Mouse (Mus musculus) neural tube, embryonic 14.5 days (tissue): Measurements from ENCODE around the gene Rprd1b. TPM values are rescaled to one million over a fixed set of nuclear protein-coding genes. Genes with fewer than 3 reads are reported as not detected.
A peak's percentile ranks its signal among the peaks of the same experiment; 100 is the strongest.

Source experiments
- ATAC-seq: fragments of 200-750 bp; cut with Nextera tagmentation; 2 replicates; pipeline ENCODE4 v1.8.0; 2017; ENCODE audit warnings: low read depth, mild to moderate bottlenecking, moderate TSS enrichment, moderate library complexity
- H3K27ac ChIP-seq: fragments of 300-500 bp; sonication (generic); 2 replicates; pipeline ENCODE4 v1.5.1; 2014; ENCODE audit warnings: low read depth, mild to moderate bottlenecking, control low read depth, low read length, moderate library complexity, mixed read lengths
- H3K27me3 ChIP-seq: fragments of 300-500 bp; sonication (generic); 2 replicates; pipeline ENCODE4 v1.6.1; 2014; ENCODE audit warnings: low read length; ENCODE audit not compliant: control insufficient read depth, insufficient read depth
- H3K36me3 ChIP-seq: fragments of 300-500 bp; sonication (generic); 2 replicates; pipeline ENCODE4 v1.6.1; 2014; ENCODE audit warnings: low read length, mixed read lengths; ENCODE audit not compliant: control insufficient read depth, insufficient read depth
- H3K4me1 ChIP-seq: fragments of 300-500 bp; sonication (generic); 2 replicates; pipeline ENCODE4 v1.6.1; 2014; ENCODE audit warnings: low read length; ENCODE audit not compliant: control insufficient read depth, insufficient read depth
- H3K4me2 ChIP-seq: fragments of 300-500 bp; sonication (generic); 2 replicates; pipeline ENCODE4 v1.6.1; 2014; ENCODE audit warnings: mild to moderate bottlenecking, low read depth, low read length, control low read depth
- H3K4me3 ChIP-seq: fragments of 300-500 bp; sonication (generic); 2 replicates; pipeline ENCODE4 v1.5.1; 2014; ENCODE audit warnings: low read depth, low read length, control low read depth, mixed read lengths
- H3K9ac ChIP-seq: fragments of 300-500 bp; sonication (generic); replicated peaks from 2 replicates; pipeline ENCODE4 v1.6.1; 2014; ENCODE audit warnings: low read depth, mild to moderate bottlenecking, control low read depth, low read length, mixed read lengths
- H3K9me3 ChIP-seq: fragments of 300-500 bp; sonication (generic); 2 replicates; pipeline ENCODE4 v1.6.1; 2016; ENCODE audit warnings: low read length; ENCODE audit not compliant: control insufficient read depth
- WGBS: fragments of 180-500 bp; shearing (Covaris S2); extraction: QIAGEN DNeasy Blood & Tissue Kit; methylation state at CpG from one replicate; pipeline ENCODE4 v1.1.7; 2014; 5-methylcytosine and 5-hydroxymethylcytosine counted together
- polyA plus RNA-seq: library from polyadenylated mRNA; unstranded; fragments of >200 nt; fragmentation: Nextera tagmentation; extraction: Ambion mirVana; gene quantifications from 2 replicates; pipeline ENCODE4 v1.2.1, GENCODE M21; 2014

Rprd1b gene
- polyA plus RNA-seq, 1 experiment from 2014 or later: 38.6 TPM

DNA sequence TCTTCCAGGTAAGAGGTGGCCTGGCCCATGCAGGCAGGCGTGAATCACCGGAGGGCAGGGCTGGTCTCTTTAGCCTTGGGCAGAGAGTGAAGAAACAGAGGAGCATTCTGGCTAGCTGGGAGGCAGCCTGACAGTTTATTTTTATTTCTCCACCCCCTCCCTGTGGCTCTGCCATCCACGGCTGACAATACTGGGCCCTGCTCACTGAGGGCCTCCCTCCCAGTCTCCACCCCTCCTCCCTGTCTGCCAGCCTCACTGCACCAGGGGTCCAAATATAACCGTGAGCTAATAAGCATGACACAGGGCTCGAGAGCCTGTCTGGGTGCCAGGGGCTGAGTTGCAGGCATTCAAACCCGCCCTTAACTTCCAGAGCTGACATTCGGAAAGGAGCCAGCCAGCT is 111.3 kb downstream of the Rprd1b start:
- Histone ChIP-seq H3K27ac (peak overlapping the region; percentile 6; the same call in 1 of the 2 replicates), H3K9ac (no peak overlapping the region), H3K36me3 (no peaks in the 10 kb centered on the region), H3K4me2 (no peak overlapping the region), H3K9me3 (no peaks in the 10 kb centered on the region), H3K4me3 (no peak overlapping the region), H3K4me1 (peaks cover 6% of the 10 kb centered on the region; the same call in 1 of the 2 replicates), H3K27me3 (no peaks in the 10 kb centered on the region)
- ATAC-seq: peak; percentile 69; the same call in 1 of the 2 replicates
- WGBS: 33% methylated on average over 7 of the region's 7 CpGs

DNA sequence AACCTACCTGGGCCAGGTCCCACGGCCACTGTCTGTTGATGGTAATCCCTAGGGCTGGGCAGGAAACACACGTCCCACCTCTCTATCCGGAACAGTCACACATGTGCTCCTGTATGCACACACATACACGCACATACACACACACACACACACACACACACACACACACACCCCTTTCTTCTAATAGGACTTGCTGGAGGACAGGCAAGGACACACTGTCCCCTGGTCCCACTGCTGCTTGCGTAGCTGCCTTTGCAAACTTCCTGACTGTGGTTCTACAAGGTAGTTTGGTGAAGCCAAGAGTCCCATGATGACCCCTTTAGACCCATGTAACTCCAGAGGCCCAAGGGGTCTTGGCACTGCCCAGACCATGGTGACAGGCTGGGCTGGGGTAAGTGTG is 112.4 kb downstream of the Rprd1b start:
- WGBS: 91% methylated on average over 5 of the region's 5 CpGs
- ATAC-seq: no peak

DNA sequence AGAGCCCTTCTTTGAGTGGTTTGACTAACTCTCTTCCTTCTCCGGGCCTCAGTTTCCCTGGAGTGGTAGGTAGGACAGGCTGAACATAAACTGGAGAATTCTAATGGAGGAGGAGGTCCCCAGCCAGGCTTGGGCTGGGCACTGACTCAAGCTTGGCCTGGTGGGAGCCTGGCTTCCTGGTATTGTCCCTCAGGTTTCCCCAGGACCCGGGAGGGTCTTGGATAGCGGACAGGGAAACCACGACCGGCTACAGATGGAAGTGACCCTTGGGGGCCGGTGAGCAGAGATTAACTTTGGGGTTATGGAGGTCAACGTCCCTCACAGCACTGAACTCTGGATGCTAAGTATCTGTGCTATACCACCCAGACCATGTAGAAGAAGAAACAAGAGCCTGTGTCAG is 113.0 kb downstream of the Rprd1b start:
- no peak for ATAC-seq
- H3K36me3 ChIP-seq: no peaks in the 10 kb centered on the region
- H3K27ac ChIP-seq: no peak overlapping the region
- no peak overlapping the region for H3K9ac ChIP-seq
- H3K27me3 ChIP-seq: no peaks in the 10 kb centered on the region
- H3K4me3 ChIP-seq: no peak overlapping the region
- H3K4me1 ChIP-seq: peaks cover 10% of the 10 kb centered on the region; the same call in 1 of the 2 replicates
- 90% methylated on average over 7 of the region's 7 CpGs for WGBS
- H3K4me2 ChIP-seq: no peak overlapping the region
- no peaks in the 10 kb centered on the region for H3K9me3 ChIP-seq

More for the DNA sequence above, 112.4 kb downstream of the Rprd1b start:
- Histone ChIP-seq H3K36me3 (no peaks in the 10 kb centered on the region), H3K9me3 (no peaks in the 10 kb centered on the region), H3K4me2 (no peak overlapping the region), H3K9ac (no peak overlapping the region), H3K27me3 (no peaks in the 10 kb centered on the region), H3K4me1 (peaks cover 6% of the 10 kb centered on the region; the same call in 1 of the 2 replicates), H3K4me3 (no peak overlapping the region), H3K27ac (no peak overlapping the region)

DNA sequence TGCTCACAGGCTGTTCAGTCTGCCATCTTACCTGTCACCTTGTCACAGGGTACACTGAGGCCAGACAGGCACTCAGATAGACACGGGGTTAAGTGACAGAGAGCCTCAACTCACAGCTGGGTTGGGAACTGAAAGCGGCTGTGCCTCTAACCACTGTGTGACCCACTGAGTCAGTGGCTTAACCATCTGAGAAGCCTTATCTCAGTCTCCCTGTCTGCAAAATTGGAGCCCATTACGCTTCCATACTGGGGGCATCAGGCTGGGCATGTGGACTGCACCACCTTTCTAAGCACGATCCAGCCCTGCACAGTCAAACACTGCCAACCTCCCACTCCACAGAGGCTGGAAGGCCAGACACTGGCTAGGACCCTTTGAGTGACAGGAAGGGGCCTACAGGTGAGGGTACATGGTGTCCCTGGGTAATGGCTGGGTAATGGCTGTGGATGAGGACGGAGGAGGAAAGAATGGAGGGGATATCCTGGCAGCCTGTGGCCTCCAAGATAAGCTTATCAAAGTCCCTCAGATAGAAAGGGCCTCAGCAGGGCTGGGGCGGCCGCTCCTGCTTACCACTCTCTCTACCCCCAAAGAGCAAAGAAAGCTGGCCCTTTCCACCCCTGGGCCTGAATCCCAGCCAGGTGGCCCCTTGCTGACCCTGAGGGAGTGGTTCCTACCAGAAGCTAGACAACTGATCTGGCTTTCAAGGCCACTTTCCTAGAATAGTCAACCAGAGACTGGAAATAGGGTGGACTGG is 113.6 kb downstream of the Rprd1b start:
- no peak for ATAC-seq
- Histone ChIP-seq H3K27me3 (no peaks in the 10 kb centered on the region), H3K27ac (no peak overlapping the region), H3K4me3 (no peak overlapping the region), H3K9me3 (no peaks in the 10 kb centered on the region), H3K4me2 (no peak overlapping the region), H3K9ac (no peak overlapping the region), H3K4me1 (peaks cover 10% of the 10 kb centered on the region; the same call in 1 of the 2 replicates), H3K36me3 (no peaks in the 10 kb centered on the region)
- 85% methylated on average over 7 of the region's 7 CpGs for WGBS

DNA sequence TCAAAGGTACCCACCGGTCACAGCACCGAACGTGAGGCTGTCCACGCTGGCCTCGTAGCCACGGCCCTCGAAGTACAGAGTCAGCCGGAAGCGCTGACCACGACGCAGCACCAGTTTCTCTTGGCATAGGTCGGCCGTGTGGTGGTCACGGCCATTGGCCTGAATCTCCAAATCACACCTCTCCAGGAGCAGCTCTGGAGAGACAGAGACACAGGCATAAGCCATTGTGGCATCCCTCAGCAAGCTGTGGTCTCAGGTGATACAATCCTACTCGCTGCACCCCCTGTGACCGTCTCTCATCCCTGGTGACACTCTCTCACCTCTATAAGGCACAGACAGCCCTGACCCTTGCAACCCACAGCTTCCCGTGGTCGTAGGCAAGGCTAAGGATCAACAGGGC is 114.7 kb downstream of the Rprd1b start:
- no peak for ATAC-seq
- 82% methylated on average over 18 of the region's 18 CpGs for WGBS
- Histone ChIP-seq H3K9ac (no peak overlapping the region), H3K4me1 (peaks cover 10% of the 10 kb centered on the region; the same call in 1 of the 2 replicates), H3K4me3 (no peak overlapping the region), H3K4me2 (no peak overlapping the region), H3K27ac (no peak overlapping the region), H3K27me3 (no peaks in the 10 kb centered on the region), H3K36me3 (no peaks in the 10 kb centered on the region), H3K9me3 (no peaks in the 10 kb centered on the region)

DNA sequence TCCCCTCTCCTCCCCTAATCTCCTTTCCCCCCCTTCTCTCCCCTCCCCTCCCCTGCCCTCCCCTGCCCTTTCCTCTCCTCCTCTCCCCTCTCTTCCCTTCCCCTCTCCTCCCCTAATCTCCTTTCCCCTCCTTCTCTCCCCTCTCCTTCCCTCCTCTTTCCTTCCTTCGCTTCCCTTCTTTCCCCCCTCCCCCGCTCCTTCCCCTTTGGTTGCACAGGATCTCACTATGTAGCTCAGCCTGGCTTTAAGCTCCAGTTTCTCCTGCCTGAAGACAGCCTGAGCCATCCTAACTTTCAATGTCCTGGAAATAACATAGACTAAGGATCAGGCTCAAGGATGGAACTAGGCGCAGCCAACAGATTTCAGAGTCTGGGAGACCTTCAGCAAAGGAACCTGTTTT is 115.5 kb downstream of the Rprd1b start:
- 66% methylated on average over 3 of the region's 3 CpGs for WGBS
- ATAC-seq: no peak
- Histone ChIP-seq H3K27ac (no peak overlapping the region), H3K9ac (no peak overlapping the region), H3K36me3 (no peaks in the 10 kb centered on the region), H3K9me3 (no peaks in the 10 kb centered on the region), H3K4me2 (no peak overlapping the region), H3K27me3 (no peaks in the 10 kb centered on the region), H3K4me3 (no peak overlapping the region), H3K4me1 (peaks cover 10% of the 10 kb centered on the region; the same call in 1 of the 2 replicates)

DNA sequence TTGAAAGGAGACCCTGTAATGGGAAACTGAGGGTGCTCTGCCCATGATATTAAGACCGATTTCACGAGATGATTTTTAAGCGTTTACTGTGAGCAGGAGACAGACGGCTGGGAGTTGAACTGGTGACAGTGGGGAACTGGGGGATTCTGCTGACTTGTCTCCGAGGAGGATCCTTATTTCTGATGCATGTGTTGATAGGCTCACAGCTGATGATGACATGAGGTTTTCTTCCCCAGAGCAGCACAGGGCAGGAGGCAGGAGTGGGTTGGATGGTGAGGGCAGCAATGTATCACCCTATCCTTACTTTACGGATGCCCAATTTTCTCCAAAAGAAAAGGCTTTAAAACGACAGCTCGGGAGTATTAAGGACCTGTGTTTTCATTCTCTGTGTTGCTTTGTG is 116.0 kb downstream of the Rprd1b start:
- Histone ChIP-seq H3K9me3 (no peaks in the 10 kb centered on the region), H3K4me2 (no peak overlapping the region), H3K27me3 (no peaks in the 10 kb centered on the region), H3K9ac (no peak overlapping the region), H3K27ac (no peak overlapping the region), H3K4me1 (peaks cover 9% of the 10 kb centered on the region; the same call in 1 of the 2 replicates), H3K4me3 (no peak overlapping the region), H3K36me3 (no peaks in the 10 kb centered on the region)
- no peak for ATAC-seq
- WGBS: 57% methylated on average over 8 of the region's 8 CpGs

DNA sequence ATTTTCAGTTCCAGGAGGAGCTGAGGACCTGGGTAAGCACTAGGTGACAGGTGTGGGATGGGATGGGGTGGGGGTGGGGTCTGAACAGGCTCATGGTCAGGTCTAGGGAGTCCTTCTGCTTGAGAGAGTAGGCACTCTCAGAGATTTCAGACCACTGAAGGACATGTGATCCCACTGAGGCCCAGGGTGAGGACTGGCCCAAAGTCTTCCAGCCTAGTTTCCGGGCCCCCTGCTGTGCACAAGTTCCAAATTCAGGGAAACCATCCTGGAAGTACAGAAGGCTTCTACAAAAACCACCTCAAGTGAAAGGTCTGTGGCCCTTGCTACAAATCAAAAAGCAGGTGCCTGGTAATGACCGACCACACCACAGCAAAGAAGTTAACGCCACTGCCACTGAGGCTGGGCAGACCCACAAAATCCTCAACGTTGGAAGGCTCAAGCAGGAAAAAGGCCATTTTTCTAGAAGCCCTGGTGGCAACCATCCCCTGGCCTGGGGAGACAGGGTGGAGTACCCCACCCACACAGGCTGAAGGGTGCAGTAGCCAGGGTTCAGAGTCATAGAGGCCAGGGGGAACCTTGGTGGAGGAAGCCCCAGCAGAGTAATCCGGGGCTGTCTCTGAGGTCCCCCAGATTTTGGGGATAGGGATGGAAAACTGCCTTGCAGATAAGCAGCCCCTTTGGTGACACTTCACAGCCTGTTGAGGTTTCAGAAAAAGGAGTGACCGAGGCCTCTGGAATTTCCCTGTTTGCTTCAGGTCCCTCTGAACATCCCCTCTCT is 116.6 kb downstream of the Rprd1b start:
- Histone ChIP-seq H3K9me3 (no peaks in the 10 kb centered on the region), H3K36me3 (no peaks in the 10 kb centered on the region), H3K4me2 (no peak overlapping the region), H3K9ac (no peak overlapping the region), H3K4me1 (peaks cover 4% of the 10 kb centered on the region; the same call in 1 of the 2 replicates), H3K27ac (no peak overlapping the region), H3K4me3 (no peak overlapping the region), H3K27me3 (no peaks in the 10 kb centered on the region)
- 87% methylated on average over 6 of the region's 6 CpGs for WGBS
- ATAC-seq: no peak

DNA sequence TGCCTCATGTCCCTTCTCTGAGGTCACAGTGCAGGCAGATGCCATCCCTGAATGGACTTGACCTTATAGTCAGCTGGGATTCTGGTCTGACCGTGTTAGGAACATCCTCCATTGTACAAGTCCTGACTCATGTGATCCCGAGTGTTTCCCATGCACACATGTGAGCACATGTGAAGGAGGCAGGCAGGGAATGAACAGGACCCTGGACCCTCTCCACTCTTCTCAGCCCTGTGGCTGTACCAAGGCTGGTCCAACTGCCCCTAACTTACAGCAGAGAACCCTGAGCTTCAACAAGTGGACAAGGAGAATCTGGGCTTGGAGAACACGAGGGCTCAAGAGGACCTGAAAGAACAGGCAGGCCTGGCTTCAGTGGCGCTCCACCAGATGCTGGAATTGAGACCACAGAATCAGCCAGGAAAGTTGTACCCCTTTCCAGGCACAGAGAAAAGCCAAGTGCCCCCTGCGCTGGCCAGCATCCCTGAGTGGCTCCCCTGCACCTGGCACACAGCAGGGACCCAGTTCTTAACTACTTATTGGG is 117.3 kb downstream of the Rprd1b start:
- 77% methylated on average over 5 of the region's 5 CpGs for WGBS
- 0 out of 2 replicates have a peak, but pooled peaks cover 4% of the 10 kb centered on the region for H3K4me1 ChIP-seq
- no peaks in the 10 kb centered on the region for H3K36me3 ChIP-seq
- no peaks in the 10 kb centered on the region for H3K27me3 ChIP-seq
- no peaks in the 10 kb centered on the region for H3K9me3 ChIP-seq
- no peak for ATAC-seq
- peak overlapping the region; percentile 21; the same call in 1 of the 2 replicates for H3K4me3 ChIP-seq
- H3K9ac ChIP-seq: no peak overlapping the region
- H3K4me2 ChIP-seq: peak overlapping the region; percentile 40
- no peak overlapping the region for H3K27ac ChIP-seq
